Mouse (Mus musculus): Measurements from ENCODE around the gene Mcat.

Gene Mcat

GRCm38 (mm10) chr15:83563327-83563856 is at the start of gene Mcat, which contains the start of gene Tspo:
Mcat (minus strand) TSS chr15:83563787.
Tspo (plus strand) TSS chr15:83563592.
- peak; percentile 44 for DNase-seq (ENCODE audit: low spot score)

- peak; percentile 33 for DNase-seq (ENCODE audit: low spot score)
Measured at GRCm38 (mm10) chr15:83607115-83607802, 43.7 kb upstream of the Mcat start.

GRCm38 (mm10) chr15:83606700-83607099 is 43.1 kb upstream of the Mcat start:
- DNase-seq (ENCODE audit: low spot score), result no peak

GRCm38 (mm10) chr15:83606216-83606615 is 42.6 kb upstream of the Mcat start:
- no peak for DNase-seq (ENCODE audit: low spot score)

- DNase-seq (ENCODE audit: low spot score), result no peak
Measured at GRCm38 (mm10) chr15:83603426-83603825, 39.8 kb upstream of the Mcat start.

- DNase-seq (ENCODE audit: low spot score), result no peak
Measured at GRCm38 (mm10) chr15:83603046-83603396, 39.4 kb upstream of the Mcat start.

GRCm38 (mm10) chr15:83602372-83603045 is 38.9 kb upstream of the Mcat start:
- no peak for DNase-seq (ENCODE audit: low spot score)

- no peak for DNase-seq (ENCODE audit: low spot score)
Measured at GRCm38 (mm10) chr15:83601185-83601584, 37.6 kb upstream of the Mcat start.

GRCm38 (mm10) chr15:83596833-83597232 is 33.2 kb upstream of the Mcat start:
- no peak for DNase-seq (ENCODE audit: low spot score)

- no peak for DNase-seq (ENCODE audit: low spot score)
Measured at GRCm38 (mm10) chr15:83595364-83595711, 31.8 kb upstream of the Mcat start.

GRCm38 (mm10) chr15:83594513-83595363 is 31.2 kb upstream of the Mcat start, which contains the start of gene Ttll12:
Ttll12 (minus strand) TSS chr15:83595157.
- DNase-seq (ENCODE audit: low spot score), result peak; percentile 78

- DNase-seq (ENCODE audit: low spot score), result no peak
Measured at GRCm38 (mm10) chr15:83593702-83594512, 30.3 kb upstream of the Mcat start.

- DNase-seq (ENCODE audit: low spot score), result no peak
Measured at GRCm38 (mm10) chr15:83593189-83593585, 29.6 kb upstream of the Mcat start.

- no peak for DNase-seq (ENCODE audit: low spot score)
Measured at GRCm38 (mm10) chr15:83592260-83593188, 28.9 kb upstream of the Mcat start.

GRCm38 (mm10) chr15:83591758-83592157 is 28.2 kb upstream of the Mcat start:
- DNase-seq (ENCODE audit: low spot score), result no peak

- no peak for DNase-seq (ENCODE audit: low spot score)
Measured at GRCm38 (mm10) chr15:83590841-83591240, 27.3 kb upstream of the Mcat start.

- DNase-seq (ENCODE audit: low spot score), result no peak
Measured at GRCm38 (mm10) chr15:83584741-83585220, 21.2 kb upstream of the Mcat start.

GRCm38 (mm10) chr15:83583419-83584156 is 20.0 kb upstream of the Mcat start:
- no peak for DNase-seq (ENCODE audit: low spot score)

GRCm38 (mm10) chr15:83582931-83583330 is 19.3 kb upstream of the Mcat start:
- DNase-seq (ENCODE audit: low spot score), result no peak

GRCm38 (mm10) chr15:83576651-83577050 is 13.1 kb upstream of the Mcat start:
- no peak for DNase-seq (ENCODE audit: low spot score)

Measured in ovary, postnatal 10 days (tissue).